Mouse (Mus musculus) erythroblast, adult 5-6 weeks (primary cell): ENCODE results near the gene Tmem104. TPM values are rescaled to one million over a fixed set of nuclear protein-coding genes. Genes with fewer than 3 reads are reported as not detected.

ENCODE experiments used
- ATAC-seq: replicated peaks from 2 replicates; pipeline ENCODE4 v1.8.0; 2016; ENCODE audit warnings: moderate number of reproducible peaks, mild to moderate bottlenecking, moderate TSS enrichment, inconsistent platforms; ENCODE audit not compliant: poor library complexity, low FRiP score, severe bottlenecking
- total RNA-seq, 2 experiments: library from RNA; stranded (forward) in 1 of 2; stranded (reverse) in 1 of 2; fragments of 150-400 nt in 1 of 2; fragments of 200-764, 138-1000 nt in 1 of 2; gene quantifications; 2 replicates each; pipeline versions ENCODE4 v1.2.3 to v1.2.4; 2015 to 2017; ENCODE audit warnings: low replicate concordance in 2 of 2

Gene Tmem104
- total RNA-seq, 2 experiments from 2014 or later: 0.85 to 4.6 TPM

DNA sequence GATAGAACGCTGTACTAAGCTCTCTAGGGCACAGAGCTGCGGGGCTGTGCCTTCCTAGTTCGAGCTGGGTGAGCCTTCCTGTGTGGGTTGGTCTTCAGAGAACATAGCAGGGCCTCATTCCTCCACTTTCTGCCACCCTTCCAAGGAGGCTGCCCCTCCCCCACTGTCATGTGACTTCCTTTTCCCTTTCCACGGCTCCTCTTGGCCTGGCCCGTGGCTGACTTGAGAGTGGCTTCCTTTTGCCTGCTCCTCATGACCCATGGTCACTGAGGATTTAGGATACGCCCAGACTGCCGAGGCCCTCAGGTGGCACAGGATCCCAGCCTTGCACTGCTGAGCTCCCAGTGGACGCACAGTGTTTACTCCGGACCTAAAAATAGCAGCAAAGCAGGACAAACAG, 4.9 kb downstream of the Tmem104 start:
- no peak for ATAC-seq

DNA sequence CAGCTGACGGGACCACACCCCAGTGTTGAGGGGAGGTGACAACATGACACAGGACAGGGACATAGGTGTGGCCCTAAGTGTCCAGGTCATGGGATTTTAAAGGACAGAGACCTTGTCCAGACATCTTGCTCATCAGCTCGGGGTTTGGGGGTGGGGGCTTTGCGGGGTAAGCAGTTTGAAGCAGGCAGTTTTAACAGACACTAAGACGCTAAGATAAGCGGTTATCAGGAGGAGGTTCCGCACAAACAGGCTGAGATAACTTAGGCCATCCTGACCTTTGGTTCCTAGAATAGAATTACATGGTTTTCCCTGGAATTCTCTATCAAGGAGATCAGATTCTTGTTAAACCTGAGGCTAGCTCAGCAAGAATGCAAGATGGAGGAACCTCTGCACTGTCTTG, 7.4 kb downstream of the Tmem104 start:
- ATAC-seq: no peak

GRCm38 (mm10) chr11:115195933-115196332, 8.6 kb downstream of the Tmem104 start:
- no peak for ATAC-seq

- ATAC-seq: no peak
Measured at GRCm38 (mm10) chr11:115197558-115197957, 10.3 kb downstream of the Tmem104 start.

DNA sequence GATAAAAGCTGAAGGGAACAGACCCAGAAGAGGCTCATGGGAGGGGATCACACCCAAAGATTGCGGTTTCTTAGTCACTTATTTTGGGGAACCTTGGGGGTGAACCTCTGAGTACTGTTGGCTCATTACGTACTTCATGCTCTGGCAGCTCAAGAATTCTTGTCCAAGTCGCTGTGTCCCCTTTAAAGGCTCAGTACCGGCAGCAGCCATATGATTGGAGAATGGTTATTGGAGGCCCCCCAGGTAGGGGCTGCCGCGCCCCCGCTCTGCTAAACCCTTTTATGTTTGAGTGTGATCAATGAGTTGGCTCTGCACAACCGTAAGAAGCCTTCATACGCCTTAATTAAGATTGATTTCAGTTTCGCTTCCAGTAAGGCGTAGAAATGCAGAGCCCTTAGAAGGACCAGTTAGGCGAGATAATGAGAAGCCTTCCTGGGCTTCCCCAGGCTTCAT, 11.7 kb downstream of the Tmem104 start:
- no peak for ATAC-seq

DNA sequence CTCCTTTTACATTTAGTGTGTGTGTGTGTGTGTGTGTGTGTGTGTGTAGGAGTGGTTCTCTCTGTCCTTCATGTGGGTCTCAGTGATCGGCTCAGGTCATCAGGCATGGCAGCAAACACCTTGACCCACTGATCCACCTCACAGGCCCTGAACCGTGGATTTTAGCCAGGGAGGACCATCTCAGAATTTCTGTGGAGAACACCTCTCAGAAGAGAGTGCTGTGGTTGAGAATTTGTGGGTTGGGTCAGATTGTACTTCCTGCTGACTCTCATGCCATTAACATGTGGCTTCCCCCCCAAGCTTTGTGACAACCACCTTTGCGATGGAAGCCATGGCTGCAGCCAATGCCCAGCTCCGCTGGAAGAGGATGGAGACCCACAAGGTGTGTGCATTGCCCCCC, 13.2 kb downstream of the Tmem104 start:
- ATAC-seq: no peak

- ATAC-seq: peak; percentile 59
Measured at GRCm38 (mm10) chr11:115202316-115202715, 15.0 kb downstream of the Tmem104 start.

DNA sequence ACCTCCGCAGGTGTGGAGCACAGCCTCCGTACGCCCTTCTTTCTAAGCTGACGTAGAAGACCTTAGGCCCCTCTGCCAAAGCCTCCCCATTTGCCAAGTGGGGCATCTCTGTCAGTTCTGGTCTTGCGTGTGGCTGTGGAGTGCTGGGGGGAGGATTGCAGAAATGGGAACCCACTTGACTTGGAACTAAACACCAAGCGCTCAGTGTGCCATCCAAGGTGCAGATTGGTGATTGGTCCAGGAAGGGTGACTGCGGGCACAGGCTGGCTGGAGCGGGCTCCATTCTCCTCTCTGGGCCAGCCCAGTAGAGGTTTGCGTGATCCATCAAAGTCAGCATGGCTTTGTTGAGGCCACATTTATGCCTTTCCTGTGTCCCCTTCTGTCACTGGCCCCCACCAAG, 15.5 kb downstream of the Tmem104 start:
- no peak for ATAC-seq

DNA sequence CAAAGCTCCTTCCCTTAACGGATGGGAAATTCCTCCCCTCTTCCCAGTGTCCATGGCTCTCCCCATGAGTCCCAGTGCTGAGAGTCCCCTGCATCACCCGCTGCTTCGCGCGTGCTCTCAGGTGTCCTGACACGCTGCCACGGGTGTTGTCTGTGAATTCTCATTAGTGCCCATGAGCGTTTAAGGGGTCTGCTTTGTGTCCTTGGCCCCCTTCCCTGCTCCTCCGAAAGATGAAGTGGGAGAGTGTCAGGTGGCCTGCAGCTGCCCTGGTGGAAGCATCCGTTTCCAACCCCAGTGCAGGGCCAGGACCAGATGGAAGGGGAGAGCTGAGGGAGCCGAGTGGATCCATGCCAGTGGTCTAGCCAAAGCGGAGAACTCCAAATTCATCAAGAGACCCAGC, 20.8 kb downstream of the Tmem104 start:
- no peak for ATAC-seq

- no peak for ATAC-seq
Measured at GRCm38 (mm10) chr11:115208776-115209732, 21.8 kb downstream of the Tmem104 start.

GRCm38 (mm10) chr11:115209958-115210357, 22.7 kb downstream of the Tmem104 start:
- no peak for ATAC-seq

DNA sequence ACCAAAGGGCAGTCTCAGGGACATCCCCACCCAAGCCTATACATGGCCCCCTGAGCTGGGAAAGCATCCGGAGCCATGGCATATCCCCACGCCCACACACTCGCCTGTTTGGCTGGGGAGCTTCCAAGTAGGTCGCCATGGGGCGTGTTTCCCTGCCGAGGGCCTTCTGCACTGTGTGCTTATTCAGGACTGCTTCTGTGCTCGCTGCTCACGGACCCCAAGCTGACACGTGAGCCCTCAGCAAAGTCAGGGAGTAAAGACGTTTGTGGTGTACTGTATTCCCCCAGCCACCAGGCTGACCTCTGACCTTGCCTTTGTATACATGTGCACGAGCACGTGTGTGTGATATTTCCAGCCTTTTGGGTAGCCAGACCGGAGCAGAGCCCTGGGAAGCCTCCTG, 24.8 kb downstream of the Tmem104 start:
- no peak for ATAC-seq

- ATAC-seq: no peak
Measured at GRCm38 (mm10) chr11:115215123-115215522, 27.8 kb downstream of the Tmem104 start.

DNA sequence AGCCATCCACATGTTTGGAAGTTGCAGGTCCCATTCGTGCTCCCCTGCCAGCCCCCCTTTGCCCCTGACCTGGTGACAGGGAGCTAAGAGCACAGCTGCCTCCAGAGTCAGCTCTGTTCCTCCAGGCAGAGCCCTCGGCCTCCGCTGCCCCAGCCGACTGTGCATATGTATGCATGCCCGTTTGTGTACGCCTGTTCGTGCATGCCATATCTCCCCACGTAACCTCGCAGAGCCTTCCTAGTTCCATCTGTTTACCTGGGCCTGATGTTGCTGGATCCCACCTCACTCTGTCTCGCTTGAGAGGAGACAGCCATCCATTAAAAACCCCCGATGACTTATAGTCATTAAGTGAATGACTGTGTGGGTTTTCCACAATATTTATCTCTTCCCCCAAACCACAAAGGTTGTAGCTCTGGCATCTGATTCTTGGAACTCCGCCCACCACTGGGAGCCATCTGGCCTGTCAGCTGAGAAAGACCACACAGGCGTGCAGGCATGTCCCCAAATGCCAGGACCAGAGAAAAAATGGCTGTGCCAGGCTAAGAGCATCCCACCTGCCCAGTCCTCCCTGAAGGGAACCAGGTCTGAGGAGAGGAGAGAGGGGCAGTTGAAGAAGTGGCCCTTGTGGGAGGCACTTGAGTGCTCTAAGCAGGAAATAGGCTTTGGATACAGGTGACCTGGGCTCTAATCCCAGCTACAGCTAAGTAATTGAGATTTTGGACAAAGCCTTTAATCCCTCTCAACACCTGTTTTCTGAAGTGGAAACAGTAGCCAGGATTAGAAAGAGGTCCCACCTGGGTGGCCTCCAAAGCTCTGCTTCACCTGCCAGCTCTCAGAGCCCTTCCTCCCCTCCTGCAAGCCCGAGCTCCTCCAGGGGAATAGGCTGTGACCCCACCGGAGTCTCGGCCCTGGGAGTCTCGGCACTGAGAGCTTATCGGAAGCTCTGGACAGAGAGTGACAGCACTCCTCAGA, 30.4 kb downstream of the Tmem104 start:
- no peak for ATAC-seq

GRCm38 (mm10) chr11:115219263-115219662, 32.0 kb downstream of the Tmem104 start:
- ATAC-seq: no peak

- no peak for ATAC-seq
Measured at GRCm38 (mm10) chr11:115219685-115220084, 32.4 kb downstream of the Tmem104 start.

- ATAC-seq: no peak
Measured at GRCm38 (mm10) chr11:115222077-115222476, 34.8 kb downstream of the Tmem104 start.

DNA sequence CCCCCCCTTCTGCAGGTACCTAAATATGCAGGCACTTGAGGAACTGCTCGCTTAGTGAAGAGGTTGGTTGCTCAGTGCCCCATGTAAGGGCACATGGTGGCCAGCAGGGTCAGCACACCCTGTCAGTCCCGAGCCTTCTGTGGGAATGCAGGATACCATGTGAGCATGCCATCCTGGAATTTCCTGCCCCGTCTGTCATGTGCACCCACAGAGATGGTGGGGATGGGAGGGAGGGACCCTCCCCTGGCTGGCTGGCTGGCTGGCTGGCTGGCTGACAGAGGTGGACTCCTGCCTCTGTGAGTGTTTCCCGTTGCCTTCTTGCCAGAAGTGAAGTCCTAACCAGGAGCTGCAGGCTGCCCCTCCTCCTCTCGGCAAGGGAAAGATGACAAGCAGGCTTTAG, 35.3 kb downstream of the Tmem104 start:
- no peak for ATAC-seq

- ATAC-seq: no peak
Measured at GRCm38 (mm10) chr11:115223451-115223850, 36.2 kb downstream of the Tmem104 start.

GRCm38 (mm10) chr11:115223877-115224276, 36.6 kb downstream of the Tmem104 start:
- no peak for ATAC-seq
